Mouse (Mus musculus) ovary, adult 18-20 months (tissue): ENCODE results near the gene Gli3.

ENCODE experiments used
- DNase-seq: peaks from one replicate; pipeline ENCODE4 v3.0.0; 2022; ENCODE audit warnings: low spot score, mixed read lengths

Gene Gli3

DNA sequence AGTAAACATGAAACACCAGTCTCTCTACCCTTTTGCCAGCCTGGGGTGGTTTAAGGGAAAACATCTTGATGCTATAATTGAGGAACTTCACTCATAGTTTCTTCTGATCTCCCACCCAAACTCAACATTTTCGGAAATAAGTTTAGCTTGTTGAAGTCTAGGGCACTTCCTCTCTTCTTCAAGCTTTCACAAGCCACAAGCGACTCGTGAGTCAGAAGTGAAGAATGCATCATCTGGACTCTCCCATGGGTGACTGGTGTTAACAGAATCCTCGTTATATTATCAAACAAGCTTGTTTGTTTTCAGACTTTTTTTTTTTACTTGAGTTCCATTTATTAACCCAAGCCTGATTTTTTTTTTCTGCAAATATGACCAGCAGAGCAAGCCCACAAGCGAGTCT is 197.5 kb downstream of the Gli3 start:
- DNase-seq = no peak

DNA sequence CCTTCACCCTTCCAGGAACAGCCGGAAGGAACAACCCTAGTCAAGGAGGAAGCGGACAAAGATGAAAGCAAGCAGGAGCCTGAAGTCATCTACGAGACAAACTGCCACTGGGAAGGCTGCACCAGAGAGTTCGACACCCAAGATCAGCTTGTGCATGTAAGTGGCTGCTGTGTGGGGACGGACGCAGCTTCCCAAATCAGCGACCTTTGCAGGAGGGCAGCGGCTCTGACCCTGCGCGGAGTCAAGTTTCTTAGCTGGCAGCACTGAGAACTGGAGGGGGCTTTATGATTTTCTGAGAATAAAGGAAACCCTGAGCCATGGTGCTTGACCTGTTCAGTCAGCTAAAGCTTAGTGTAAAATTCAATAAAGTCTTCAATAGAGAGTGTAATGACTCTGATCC is 199.3 kb downstream of the Gli3 start:
- no peak for DNase-seq

DNA sequence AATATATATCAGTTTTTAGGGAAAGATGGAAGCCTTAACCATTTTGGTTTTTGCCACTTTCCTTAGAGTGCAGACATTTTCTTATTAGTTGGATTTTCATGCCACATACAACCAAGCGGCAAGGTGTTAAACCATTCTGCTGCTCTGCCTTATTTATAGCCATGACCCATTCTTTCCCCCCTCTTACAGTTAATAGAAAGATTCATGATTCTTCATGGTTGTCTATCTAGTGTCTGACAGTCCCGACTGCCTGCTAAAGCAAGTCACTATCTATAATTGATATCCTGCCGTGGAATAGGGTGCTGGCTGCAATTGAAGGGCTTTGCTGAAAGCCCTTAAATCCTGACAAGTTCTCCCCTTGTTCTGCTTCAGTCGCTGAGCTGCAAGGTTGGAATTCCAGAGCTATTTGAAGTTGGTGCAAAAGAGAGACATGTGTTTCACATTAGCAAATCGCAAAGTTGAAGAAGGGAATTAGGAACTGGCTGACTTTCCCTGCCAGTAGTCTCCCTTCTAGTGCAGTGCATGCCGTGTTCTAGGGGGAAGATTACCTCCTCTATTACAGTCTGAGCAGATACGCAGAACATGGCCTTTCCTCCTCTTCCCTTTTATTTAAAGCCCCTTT is 201.7 kb downstream of the Gli3 start:
- DNase-seq = no peak

GRCm38 (mm10) chr13:15665514-15665913 is 202.5 kb downstream of the Gli3 start:
- no peak for DNase-seq

- DNase-seq = no peak
Measured at GRCm38 (mm10) chr13:15670144-15670961, 207.3 kb downstream of the Gli3 start.

DNA sequence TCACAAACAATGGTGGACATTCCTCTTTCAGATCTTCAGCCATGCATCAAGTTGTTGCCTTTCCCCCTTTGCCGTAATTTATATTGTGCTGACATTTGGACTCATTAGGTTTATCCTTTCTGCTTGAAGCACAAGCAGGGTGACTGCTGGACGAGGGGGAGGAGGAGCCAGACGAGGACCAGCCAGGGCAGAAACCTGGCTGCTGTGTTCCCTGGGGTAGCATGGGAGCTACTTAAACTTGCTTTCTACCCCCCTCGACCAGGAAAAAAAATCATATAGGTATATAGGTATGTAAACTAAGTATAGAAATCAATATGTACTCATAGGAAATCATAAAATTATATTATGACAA is 207.9 kb downstream of the Gli3 start:
- no peak for DNase-seq

- DNase-seq = no peak
Measured at GRCm38 (mm10) chr13:15675480-15675879, 212.4 kb downstream of the Gli3 start.

DNA sequence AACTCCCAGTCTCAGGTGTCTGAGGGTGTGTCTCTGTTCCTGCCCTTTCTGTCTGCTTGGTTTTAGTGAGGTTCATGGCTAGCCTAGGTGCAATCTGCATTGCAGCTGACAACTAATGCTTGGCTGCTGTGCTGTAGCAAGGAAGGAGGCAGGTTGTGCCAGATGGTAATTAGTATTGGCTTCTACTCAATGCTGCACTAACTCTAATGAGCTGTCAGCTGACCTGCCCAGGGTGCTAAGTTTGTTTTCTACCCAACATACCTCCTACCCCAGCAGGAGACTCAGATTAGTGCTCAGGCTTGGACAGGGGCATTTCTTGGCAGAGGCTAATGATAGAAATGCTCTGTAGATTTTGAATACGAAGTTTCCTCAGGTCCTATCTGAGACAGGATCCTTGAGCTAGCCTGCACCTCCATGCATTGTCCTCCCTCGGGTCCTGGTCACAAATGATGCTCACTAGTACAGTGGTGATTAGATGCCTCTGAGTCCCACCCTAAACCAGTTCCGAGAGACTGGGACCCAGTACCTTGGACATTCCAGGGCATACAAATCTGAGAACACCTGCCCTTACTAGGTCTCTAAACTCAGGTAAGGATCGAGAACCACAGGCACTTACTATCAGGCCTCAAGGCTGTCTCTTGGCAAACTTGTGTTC is 214.2 kb downstream of the Gli3 start:
- DNase-seq = no peak

DNA sequence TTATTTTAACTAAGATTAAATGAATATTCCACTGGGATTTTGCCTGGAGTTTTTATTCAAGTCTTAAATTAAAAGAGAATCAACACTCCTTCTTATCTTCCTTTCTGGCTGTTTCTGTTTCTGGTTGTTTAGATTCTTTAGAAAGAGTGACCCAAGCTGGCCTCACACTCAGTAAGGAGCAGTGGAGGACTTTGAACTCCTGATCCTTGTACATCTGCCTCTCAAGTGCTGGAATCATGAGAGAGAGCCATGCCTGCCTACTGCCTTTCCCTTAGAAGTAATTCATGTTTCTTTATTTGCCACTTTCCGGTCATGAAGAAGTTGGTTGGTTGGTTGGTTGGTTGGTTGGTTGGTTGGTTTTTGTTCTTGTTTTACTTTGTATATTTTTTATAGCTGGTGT is 218.5 kb downstream of the Gli3 start:
- no peak for DNase-seq

DNA sequence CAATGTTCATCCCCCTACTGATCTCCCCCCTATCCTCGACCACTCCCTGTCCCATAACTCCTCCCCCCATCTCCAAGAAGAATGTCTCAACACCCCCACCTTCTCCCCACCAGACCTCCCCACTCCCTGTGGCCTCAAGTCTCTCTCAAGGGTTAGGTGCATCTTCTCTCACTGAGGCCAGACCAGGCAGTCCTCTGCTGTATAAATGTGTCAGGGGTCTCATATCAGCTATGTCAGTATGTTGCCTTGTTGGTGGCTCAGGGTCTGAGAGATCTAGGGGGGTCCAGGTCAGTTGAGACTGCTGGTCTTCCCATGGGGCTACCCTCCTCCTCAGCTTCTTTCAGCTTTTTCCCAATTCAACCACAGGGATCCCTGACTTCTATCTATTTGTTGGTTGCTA is 220.0 kb downstream of the Gli3 start:
- DNase-seq = no peak

DNA sequence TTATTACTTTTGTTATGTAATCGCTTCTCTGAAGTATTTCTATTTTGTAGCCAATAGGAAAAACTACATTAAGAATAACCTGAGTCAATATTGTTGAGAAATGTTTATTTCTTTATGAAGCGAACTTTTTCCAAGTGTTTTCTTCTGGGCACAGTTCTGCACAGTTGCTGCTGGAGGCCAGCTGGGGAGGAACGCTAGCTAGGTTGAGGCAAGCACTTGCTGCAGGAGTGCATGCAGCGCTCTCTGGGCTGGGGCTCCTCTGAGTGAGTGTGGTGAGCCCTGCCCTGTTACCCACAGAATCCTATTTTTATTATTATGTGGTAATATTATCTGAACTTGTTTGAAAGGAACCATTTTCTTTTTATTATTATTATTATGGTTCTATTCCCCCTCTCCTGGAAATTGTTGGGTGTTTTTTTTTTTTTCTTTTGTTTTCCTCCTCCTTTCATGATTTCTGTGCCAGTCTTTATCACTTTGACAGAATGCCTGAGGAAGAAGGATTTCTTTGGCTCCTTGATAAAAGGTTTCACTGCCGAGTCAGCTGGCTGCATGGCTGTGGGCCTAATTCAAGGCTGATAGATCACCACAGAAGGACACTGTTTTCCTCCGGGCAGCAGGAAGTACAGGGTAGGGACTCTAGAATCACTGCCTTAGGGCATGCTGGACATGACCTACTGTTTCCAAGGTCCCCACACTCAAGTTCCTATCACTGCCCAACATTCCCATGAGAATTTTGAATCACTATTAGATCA is 225.2 kb downstream of the Gli3 start:
- DNase-seq = no peak

- DNase-seq = no peak
Measured at GRCm38 (mm10) chr13:15688826-15689501, 225.9 kb downstream of the Gli3 start.

DNA sequence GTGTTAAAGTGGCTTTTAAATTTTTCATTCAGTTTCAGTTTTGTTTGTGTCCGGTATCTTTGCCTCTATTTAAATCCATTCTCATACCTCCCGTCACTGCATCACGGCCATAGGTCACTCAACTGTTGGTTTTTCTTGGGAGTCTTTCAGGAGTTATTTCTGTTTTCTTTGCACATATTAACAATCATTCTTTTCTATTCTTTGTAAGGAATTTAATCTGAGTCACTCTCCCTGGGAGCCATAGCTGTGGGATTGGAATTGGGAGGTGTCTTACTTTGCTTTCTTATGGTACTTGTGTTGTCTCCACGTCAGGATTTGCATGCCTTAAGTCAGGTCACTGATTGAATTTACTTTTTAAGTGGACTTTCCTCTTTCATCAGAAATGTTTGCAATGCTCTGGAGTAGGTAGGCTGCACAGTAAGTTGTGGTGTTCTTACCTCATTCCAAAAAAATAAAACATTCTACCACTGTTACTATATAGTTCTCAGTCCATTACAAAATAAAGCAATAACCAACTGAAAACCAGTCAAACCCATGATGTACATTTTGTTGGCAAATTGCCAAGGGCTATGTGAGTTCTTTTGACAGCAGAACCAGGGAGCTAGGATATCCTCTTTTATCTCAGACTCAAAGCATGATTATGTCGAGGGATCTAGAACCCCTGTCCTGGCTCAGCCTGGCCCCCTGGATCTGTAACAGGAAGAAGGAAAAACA is 228.9 kb downstream of the Gli3 start:
- DNase-seq = no peak

DNA sequence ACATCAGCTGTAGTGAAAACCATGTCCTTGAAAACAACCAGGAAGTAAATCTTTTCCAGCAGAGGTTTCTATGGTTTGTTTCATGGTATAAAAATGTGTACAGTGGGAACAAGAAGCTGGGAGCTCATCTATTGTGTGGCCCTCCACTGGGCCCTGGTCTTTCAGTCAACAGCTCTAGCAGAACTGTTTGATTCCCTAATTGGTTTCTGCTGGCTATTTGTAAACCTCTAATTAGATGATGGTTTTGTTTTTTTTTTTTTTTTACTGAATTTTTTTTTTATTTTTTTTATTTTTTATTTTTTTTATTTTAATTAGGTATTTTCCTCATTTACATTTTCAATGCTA is 229.4 kb downstream of the Gli3 start:
- no peak for DNase-seq

DNA sequence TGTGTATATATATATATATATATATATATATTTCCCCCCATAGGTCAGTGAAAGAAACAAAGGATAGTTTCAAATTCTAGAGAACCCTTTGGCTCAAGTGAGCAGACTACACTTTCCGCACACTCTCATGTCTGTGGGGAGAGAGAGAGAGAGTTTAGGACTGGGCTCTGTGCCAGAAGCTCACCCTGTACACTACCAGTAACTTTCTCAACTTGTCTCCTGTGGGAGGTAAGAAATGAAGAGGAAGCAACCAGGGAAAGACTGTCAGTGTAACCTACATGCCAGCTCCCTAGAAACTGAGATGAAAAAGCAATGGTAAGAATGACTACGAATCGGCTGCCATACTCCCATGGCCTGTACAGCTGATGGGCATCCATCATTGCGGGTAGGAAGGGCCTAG is 235.2 kb downstream of the Gli3 start:
- DNase-seq = no peak

GRCm38 (mm10) chr13:15699116-15699515 is 236.1 kb downstream of the Gli3 start:
- no peak for DNase-seq

DNA sequence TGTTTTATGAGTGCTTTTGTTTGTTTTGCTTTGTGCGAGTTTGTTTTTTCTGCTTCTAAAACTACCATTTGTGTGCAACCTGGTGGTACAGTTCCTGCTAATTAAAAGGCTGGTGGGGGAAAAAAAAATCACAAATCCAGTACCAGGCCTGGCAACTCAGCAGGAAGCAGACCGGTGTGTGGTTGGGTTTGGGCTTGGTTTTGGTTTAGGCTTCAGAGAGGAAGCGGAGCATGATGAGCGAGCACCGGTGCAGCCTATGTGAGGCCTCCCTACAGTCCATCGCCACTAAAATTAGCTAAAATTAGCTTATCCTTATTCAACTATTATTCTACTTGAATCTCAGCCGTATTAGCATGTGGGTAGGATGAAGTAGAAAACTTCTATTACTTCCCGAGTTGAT is 241.6 kb downstream of the Gli3 start:
- DNase-seq = no peak

GRCm38 (mm10) chr13:15707481-15707881 is 244.4 kb downstream of the Gli3 start:
- peak; percentile 25 for DNase-seq

DNA sequence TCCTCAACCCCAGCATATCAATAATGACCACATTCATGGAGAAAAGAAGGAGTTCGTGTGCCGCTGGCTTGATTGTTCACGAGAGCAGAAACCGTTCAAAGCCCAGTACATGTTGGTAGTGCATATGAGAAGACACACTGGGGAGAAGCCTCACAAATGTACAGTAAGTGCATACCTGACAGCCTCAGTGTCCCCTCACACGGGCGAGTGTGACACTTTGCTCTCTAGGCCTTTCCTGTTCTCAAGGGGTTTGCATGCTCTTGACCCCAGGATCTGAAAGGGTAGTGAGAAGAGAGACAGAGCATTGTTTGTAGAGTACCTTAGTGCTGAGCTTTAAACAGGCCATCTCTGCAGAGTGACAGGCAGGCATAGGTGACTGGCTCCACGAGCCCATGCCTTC is 250.5 kb downstream of the Gli3 start:
- no peak for DNase-seq

DNA sequence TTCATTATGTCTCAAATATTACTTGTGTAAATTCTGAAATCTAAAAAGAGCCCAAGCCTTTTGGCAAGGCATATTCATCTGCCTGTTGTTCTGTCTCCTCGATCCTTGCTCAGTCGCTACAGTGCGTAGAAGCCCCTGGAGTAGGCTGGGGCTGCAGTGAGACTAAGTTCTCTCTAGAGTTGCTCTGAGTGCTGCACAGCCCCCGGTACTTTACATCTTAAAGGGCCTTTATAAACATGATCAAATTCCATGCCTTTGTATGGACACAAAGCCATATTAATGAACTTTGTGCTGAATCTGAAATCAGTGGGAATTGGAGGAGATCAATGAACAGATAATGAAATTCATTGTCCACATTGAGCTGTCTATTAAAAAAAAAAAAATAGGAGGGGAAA is 251.3 kb downstream of the Gli3 start:
- DNase-seq = no peak

DNA sequence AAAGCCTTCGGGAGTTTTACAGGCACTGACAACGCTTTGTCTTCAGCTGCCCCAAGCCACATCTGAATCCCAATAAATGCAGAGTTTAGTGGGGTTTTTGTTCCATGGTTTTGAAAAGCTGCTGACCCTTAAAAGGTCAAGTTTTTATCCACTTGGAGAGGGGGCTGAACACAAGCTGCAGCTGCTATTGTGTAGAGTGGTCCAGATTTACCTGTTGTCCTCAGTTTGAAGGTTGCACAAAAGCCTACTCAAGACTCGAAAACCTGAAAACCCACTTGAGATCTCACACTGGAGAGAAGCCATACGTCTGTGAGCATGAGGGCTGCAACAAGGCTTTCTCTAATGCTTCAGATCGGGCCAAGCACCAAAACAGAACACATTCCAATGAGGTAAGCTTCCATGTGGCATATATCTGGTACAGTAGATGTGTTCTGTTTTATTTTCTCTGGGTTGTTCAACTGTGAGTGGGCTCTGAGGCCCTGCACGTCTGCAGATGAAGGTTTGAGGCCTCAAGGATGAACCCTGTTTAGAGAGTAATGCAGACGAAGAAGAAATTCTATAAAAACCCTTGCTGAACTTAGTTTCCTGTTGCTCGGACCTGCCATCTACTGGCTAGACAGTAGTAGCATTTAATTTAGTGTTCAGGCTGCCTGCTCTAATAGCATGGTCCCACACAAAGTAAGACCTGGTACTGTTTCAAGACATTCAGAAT is 251.8 kb downstream of the Gli3 start:
- no peak for DNase-seq
